Mouse (Mus musculus) intestine, embryonic 14.5 days (tissue): ENCODE measurements around the gene Man1c1. TPM values are rescaled to one million over a fixed set of nuclear protein-coding genes. Genes with fewer than 3 reads are reported as not detected.

ENCODE experiments used
- ATAC-seq: fragments of 200-750 bp; cut with Nextera tagmentation; replicated peaks from 2 replicates; pipeline ENCODE4 v1.8.0; 2017; ENCODE audit warnings: low read depth, moderate number of reproducible peaks, moderate TSS enrichment, moderate library complexity; ENCODE audit not compliant: low FRiP score, low TSS enrichment
- DNase-seq: peaks from one replicate; pipeline ENCODE4 v3.0.0-alpha.2; 2018; ENCODE audit warnings: low spot score
- H3K27ac ChIP-seq: fragments of 300-500 bp; sonication (generic); 2 replicates; pipeline ENCODE4 v1.5.1; 2014; ENCODE audit warnings: low read depth, mild to moderate bottlenecking, control low read depth
- H3K27me3 ChIP-seq: fragments of 300-500 bp; sonication (generic); replicated peaks from 2 replicates; pipeline ENCODE4 v1.6.1; 2014; ENCODE audit warnings: low read length, control low read depth; ENCODE audit not compliant: control insufficient read depth, insufficient read depth
- H3K36me3 ChIP-seq: fragments of 300-500 bp; sonication (generic); 2 replicates; pipeline ENCODE4 v1.6.1; 2014; ENCODE audit warnings: low read length, control low read depth; ENCODE audit not compliant: control insufficient read depth, insufficient read depth
- H3K4me1 ChIP-seq: fragments of 300-500 bp; sonication (generic); replicated peaks from 2 replicates; pipeline ENCODE4 v1.6.1; 2014; ENCODE audit warnings: low read length, control low read depth, mixed read lengths; ENCODE audit not compliant: control insufficient read depth, insufficient read depth
- H3K4me2 ChIP-seq: fragments of 300-500 bp; sonication (generic); 2 replicates; pipeline ENCODE4 v1.6.1; 2014; ENCODE audit warnings: low read length
- H3K4me3 ChIP-seq: fragments of 300-500 bp; sonication (generic); 2 replicates; pipeline ENCODE4 v1.5.1; 2014; ENCODE audit warnings: low read depth, low read length, control low read depth, mixed read lengths
- H3K9ac ChIP-seq: fragments of 300-500 bp; sonication (generic); 2 replicates; pipeline ENCODE4 v1.6.1; 2014; ENCODE audit warnings: mild to moderate bottlenecking, low read length
- H3K9me3 ChIP-seq: fragments of 300-500 bp; sonication (generic); 2 replicates; pipeline ENCODE4 v1.6.1; 2016; ENCODE audit warnings: low read length, control low read depth; ENCODE audit not compliant: control insufficient read depth
- WGBS: fragments of 180-500 bp; shearing (Covaris S2); extraction: QIAGEN DNeasy Blood & Tissue Kit; methylation state at CpG from one replicate; pipeline ENCODE4 v1.1.7; 2014; 5-methylcytosine and 5-hydroxymethylcytosine counted together
- polyA plus RNA-seq: library from polyadenylated mRNA; unstranded; fragments of >200 nt; fragmentation: Nextera tagmentation; extraction: Ambion mirVana; gene quantifications from 2 replicates; pipeline ENCODE4 v1.2.1, GENCODE M21; 2014

Man1c1 gene
- polyA plus RNA-seq, 1 experiment from 2014 or later, result 3.6 TPM

- Histone ChIP-seq H3K36me3 (no peaks in the 10 kb centered on the region), H3K4me3 (no peak overlapping the region), H3K27me3 (no peaks in the 10 kb centered on the region), H3K9ac (no peak overlapping the region), H3K4me2 (no peak overlapping the region), H3K4me1 (peaks cover 6% of the 10 kb centered on the region; the same call in 1 of the 2 replicates), H3K27ac (no peak overlapping the region), H3K9me3 (no peaks in the 10 kb centered on the region)
- WGBS, result 87% methylated on average over 3 of the region's 3 CpGs
- DNase-seq (no peak), ATAC-seq (no peak)
Measured at GRCm38 (mm10) chr4:134674970-134675369, 29.1 kb downstream of the Man1c1 start.

- Histone ChIP-seq H3K4me1 (peaks cover 8% of the 10 kb centered on the region; the same call in 1 of the 2 replicates), H3K27ac (no peak overlapping the region), H3K9me3 (no peaks in the 10 kb centered on the region), H3K4me3 (no peak overlapping the region), H3K27me3 (no peaks in the 10 kb centered on the region), H3K9ac (no peak overlapping the region), H3K4me2 (no peak overlapping the region), H3K36me3 (no peaks in the 10 kb centered on the region)
- WGBS, result 90% methylated on average over 12 of the region's 12 CpGs
- DNase-seq (no peak), ATAC-seq (no peak)
Measured at GRCm38 (mm10) chr4:134673882-134674463, 30.1 kb downstream of the Man1c1 start.

DNA sequence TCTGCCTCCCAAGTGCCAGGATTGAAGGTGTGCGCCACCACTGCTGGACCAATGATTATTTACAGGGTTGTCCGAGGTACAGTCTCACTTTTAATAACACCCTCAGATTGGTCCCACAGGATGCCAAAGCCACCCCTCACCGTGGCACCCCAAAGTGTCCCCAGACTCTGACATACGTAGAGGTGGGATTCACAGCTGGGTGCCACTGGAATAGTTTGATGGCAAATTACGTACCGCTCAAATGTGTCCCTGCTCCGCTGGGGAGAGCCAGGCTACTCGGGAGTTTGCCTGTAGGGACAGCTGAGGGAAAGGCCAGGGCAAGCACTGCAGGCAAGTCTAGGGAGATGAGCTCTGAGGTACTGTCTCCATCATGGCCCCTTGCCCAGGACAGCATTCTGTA lies 30.9 kb downstream of the Man1c1 start:
- H3K27ac ChIP-seq, result no peak overlapping the region
- H3K9me3 ChIP-seq, result no peaks in the 10 kb centered on the region
- no peak overlapping the region for H3K4me2 ChIP-seq
- DNase-seq, result no peak
- H3K4me1 ChIP-seq, result peaks cover 8% of the 10 kb centered on the region; the same call in 1 of the 2 replicates
- H3K36me3 ChIP-seq, result no peaks in the 10 kb centered on the region
- H3K27me3 ChIP-seq, result no peaks in the 10 kb centered on the region
- WGBS, result 91% methylated on average over 8 of the region's 8 CpGs
- no peak overlapping the region for H3K4me3 ChIP-seq
- no peak for ATAC-seq
- no peak overlapping the region for H3K9ac ChIP-seq

- no peak overlapping the region for H3K27ac ChIP-seq
- no peak for ATAC-seq
- peaks cover 8% of the 10 kb centered on the region; the same call in 1 of the 2 replicates for H3K4me1 ChIP-seq
- H3K4me3 ChIP-seq, result no peak overlapping the region
- no peak overlapping the region for H3K4me2 ChIP-seq
- WGBS, result 85% methylated on average over 8 of the region's 8 CpGs
- no peak overlapping the region for H3K9ac ChIP-seq
- H3K36me3 ChIP-seq, result no peaks in the 10 kb centered on the region
- no peaks in the 10 kb centered on the region for H3K27me3 ChIP-seq
- no peak for DNase-seq
- no peaks in the 10 kb centered on the region for H3K9me3 ChIP-seq
Measured at GRCm38 (mm10) chr4:134672326-134672725, 31.8 kb downstream of the Man1c1 start.

DNA sequence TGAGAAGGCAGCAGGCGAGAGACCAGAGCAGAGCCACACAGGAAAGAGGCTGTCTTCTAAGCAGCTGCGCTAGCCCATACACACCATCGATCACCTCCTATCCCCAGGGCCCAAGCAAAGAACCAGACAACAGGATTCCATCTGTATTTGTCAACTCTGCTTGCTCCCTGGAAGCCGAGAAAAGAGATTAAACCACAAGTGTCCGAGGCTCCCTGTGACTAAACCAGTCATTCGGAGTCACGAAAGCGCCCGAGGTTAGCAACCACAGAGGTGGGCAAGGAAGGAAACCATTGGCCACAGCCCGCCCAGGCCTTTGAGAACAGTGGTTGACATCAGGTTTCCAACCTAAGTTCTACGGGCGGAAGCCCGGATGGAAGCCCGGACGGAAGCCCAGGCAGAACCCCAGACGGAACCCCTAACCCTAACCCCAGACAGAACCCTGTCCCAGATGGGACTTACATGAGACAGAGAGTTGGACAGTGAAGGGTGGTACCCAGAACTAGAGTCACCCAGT lies 32.4 kb downstream of the Man1c1 start:
- no peak for ATAC-seq
- WGBS, result 76% methylated on average over 16 of the region's 16 CpGs
- DNase-seq, result no peak

DNA sequence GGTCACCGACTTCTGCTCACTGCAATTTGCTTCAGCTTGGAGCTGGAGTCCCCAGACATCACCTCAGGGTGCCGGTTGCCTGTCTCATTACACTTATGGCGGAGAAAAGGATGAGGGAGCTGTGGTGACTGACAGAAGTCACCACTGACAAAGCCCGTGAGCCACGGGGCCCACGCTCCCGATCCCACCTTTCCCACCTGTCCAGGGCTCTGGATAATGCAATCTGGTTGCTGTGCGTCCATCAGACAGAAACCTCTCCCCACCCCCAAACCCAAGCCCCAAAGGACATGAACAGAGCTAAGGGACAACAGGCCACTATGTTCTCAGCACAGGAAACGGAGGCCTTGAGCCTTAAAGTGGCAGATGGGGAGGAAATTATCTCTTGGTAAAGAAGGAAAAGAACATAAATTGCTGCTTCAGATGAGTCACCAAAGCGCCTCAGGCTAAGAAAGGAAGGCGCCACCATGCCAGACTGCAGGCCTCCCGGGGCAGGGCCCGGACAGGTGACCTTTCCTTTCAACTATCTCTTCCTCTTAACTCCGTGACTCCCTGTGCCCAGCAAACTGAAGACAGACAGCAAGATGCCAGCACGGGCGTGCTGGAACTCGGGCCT lies 34.2 kb downstream of the Man1c1 start:
- Histone ChIP-seq H3K27me3 (no peaks in the 10 kb centered on the region), H3K36me3 (no peaks in the 10 kb centered on the region), H3K4me1 (peaks cover 8% of the 10 kb centered on the region; the same call in 1 of the 2 replicates), H3K4me3 (no peak overlapping the region), H3K9me3 (no peaks in the 10 kb centered on the region), H3K27ac (no peak overlapping the region), H3K4me2 (no peak overlapping the region), H3K9ac (no peak overlapping the region)
- ATAC-seq, result no peak
- WGBS, result 56% methylated on average over 17 of the region's 17 CpGs
- DNase-seq, result no peak

More for the DNA sequence above, 32.4 kb downstream of the Man1c1 start:
- Histone ChIP-seq H3K4me2 (no peak overlapping the region), H3K27ac (no peak overlapping the region), H3K27me3 (no peaks in the 10 kb centered on the region), H3K4me1 (peaks cover 8% of the 10 kb centered on the region; the same call in 1 of the 2 replicates), H3K9me3 (no peaks in the 10 kb centered on the region), H3K4me3 (no peak overlapping the region), H3K9ac (no peak overlapping the region), H3K36me3 (no peaks in the 10 kb centered on the region)

GRCm38 (mm10) chr4:134668355-134669028 lies 35.6 kb downstream of the Man1c1 start:
- no peak for DNase-seq
- 61% methylated on average over 12 of the region's 12 CpGs for WGBS
- no peak overlapping the region for H3K4me2 ChIP-seq

DNA sequence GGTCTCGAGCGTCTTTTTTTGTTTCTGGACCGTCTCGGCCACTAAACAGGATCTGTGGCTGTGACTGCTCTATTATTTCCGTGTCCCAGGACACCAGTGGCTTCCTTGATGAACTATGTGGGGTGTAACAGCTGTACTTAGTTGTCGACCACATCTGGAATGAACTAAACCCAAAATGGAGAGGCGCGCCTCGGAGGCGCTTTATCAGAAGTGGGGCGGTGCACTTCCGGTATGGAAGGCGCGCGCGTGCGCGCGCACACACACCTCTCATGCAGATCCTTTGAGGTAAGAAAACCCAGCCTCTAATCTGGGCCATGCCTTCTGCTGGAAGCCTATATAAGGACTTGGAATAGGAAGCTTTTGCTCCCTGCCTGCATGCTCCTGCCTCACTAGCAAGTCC lies 37.7 kb downstream of the Man1c1 start:
- 0 out of 2 replicates have a peak, but pooled peaks cover 5% of the 10 kb centered on the region for H3K4me1 ChIP-seq
- no peak overlapping the region for H3K4me2 ChIP-seq
- no peak overlapping the region for H3K27ac ChIP-seq
- no peak overlapping the region for H3K4me3 ChIP-seq
- ATAC-seq, result no peak
- H3K9me3 ChIP-seq, result no peaks in the 10 kb centered on the region
- WGBS, result 92% methylated on average over 19 of the region's 19 CpGs
- no peaks in the 10 kb centered on the region for H3K27me3 ChIP-seq
- DNase-seq, result no peak
- H3K36me3 ChIP-seq, result no peaks in the 10 kb centered on the region
- no peak overlapping the region for H3K9ac ChIP-seq

More at GRCm38 (mm10) chr4:134668355-134669028, 35.6 kb downstream of the Man1c1 start:
- ATAC-seq, result no peak
- Histone ChIP-seq H3K27me3 (no peaks in the 10 kb centered on the region), H3K27ac (no peak overlapping the region), H3K4me1 (peaks cover 8% of the 10 kb centered on the region; the same call in 1 of the 2 replicates), H3K9ac (no peak overlapping the region), H3K9me3 (no peaks in the 10 kb centered on the region), H3K4me3 (no peak overlapping the region), H3K36me3 (no peaks in the 10 kb centered on the region)
